Mouse (Mus musculus) bone marrow, adult 2 months (tissue): Measurements from ENCODE around the gene Pcsk6.

Source experiments
- CTCF ChIP-seq: fragments of 200-500 bp; IDR thresholded peaks from 2 replicates; pipeline ENCODE4 v1.5.1; 2011; ENCODE audit warnings: low read length, control low read depth; ENCODE audit not compliant: control insufficient read depth, insufficient read depth
- POLR2A ChIP-seq: fragments of 200-500 bp; IDR thresholded peaks from 2 replicates; pipeline ENCODE4 v1.6.1; 2011; ENCODE audit warnings: low read depth, mild to moderate bottlenecking, control low read depth, low read length, borderline replicate concordance; ENCODE audit not compliant: control insufficient read depth

DNA sequence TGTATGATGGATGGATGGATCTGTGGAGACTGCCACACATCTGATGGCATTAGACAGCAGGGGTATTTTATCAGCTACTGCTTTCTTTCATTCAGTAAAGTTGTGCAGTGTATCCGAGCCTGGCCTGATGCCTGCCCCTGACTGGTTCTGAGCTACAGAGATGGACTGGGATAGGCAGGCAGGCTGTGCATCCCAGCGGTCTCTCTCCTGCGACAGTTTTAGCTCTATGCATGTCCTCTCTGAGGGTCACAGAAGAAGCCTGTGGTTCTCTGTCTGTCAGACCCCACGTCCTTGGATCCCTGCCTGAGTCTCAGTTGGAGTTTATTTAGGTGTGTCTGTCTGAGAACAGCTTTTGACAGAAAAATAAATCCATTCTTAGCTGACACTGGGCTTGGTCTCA, 16.7 kb downstream of the Pcsk6 start:
- TF ChIP-seq CTCF = no peak
- no peak for TF ChIP-seq POLR2A
